Mouse (Mus musculus) CD4-positive helper T cell, adult 2 months (primary cell): Measurements from ENCODE around the gene Dio1.

Experiments used
- DNase-seq: peaks from one replicate; pipeline ENCODE4 v3.0.0-alpha.2; 2012; ENCODE audit warnings: low read depth, missing footprints, low spot score

Dio1 gene

DNA sequence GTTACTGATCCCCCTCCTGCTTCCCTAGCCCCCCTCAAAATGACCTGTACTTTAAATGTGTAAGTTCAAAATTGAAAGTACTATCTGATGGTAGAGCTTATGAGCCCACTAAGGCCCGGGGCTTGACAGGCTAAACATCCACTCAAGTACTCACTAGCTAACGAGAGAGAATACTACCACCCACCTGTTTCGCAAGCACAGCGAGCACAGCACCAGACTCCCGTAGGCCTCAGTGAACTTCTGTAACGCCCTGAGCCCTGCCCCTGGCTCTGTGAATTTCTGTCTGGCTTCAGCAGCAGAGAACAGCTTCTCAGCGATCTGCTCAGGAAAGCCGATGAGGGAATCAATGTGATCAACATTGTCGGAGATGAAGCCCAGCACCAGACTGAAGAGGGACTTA, 59.9 kb downstream of the Dio1 start:
- DNase-seq, result no peak

DNA sequence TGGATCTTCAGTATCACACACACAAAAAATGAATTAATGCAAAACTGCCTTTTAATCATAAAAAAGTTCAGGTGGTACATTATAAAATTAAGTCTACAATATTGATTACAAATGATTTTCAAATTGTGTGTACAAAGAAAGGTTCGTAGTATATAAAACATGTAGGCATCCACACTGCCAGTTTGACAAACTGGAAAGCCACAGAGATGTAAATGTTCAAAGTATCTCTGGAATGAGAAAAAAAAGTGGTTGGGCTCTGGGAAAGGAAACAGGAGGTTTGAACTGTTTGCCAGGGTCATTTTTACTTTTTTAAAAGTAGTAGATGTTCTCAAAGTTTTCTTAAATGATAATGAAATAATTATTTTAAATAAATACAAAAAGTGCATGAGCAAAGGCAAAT, 60.9 kb downstream of the Dio1 start:
- DNase-seq, result no peak

DNA sequence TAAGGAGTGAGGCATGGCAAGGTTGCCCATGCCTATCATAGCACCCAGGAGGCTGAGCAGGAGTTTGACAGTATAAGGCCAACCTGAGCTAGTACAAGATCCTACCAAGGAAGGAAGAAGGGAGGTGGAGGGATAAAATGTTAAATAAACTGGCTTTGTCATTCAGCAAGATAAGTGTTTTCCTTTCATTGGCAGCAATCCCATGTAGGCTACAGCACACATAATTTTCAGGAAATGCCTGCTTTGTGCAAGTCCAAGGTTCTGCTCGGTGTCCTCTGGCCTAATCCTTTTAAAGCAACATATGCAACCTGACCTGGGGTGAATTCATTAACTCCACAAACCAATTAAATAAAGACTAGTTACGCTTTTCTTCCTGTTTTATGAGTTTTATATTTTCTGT, 61.6 kb downstream of the Dio1 start:
- no peak for DNase-seq

DNA sequence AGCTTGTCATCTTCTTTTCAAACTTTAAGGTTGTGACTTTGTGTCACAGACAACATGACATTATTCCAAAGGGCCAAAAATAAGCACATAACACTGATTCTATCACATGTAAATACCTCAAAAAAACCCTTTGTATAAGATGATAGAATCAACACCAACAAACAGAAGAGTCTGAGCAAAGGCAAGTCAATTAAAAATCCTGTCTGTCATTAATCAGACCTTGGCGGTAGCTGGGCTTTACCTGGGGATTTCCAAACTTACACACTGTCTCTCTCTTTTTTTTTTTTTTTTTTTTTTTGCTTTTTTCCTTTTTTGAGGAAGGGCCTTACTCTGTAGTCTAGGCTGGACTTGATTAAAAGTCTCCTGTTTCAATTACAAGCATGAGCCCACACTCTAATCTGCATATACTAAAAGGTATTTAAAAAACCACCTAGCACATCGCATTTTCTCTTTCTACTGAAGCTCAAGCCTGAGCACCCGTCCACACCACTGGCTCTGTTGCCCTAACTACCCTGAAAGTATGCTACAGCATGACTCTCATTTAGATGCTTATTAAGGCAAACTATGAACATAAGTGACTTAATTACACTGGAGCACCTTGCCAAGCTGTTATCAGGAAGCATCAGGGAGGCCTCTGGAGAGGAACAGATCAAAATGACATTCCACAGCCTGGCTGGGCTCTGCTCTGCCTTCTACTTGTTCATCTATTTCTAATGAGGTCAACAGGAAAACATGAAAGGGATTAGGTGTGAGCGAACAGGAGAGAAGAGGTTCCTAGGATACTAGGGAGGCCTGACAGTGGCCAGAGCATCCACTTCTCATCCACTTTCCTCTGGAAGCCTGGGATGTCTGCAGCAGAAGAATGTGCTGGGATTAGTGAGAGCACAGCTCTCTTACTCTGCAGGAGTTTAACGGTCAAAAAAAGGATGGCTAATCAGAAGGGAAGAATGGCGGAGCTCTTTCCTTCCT, 63.3 kb downstream of the Dio1 start:
- no peak for DNase-seq
